8 mouse cellular contexts compared by ENCODE assay signal in genomic region chr2:167931985-167932726, GRCm38 (mm10). TPM values are rescaled to one million over a fixed set of nuclear protein-coding genes. Genes with fewer than 3 reads are reported as not detected.
DNase-seq lines count a peak whose midpoint lies in the region; ATAC-seq and TF ChIP-seq lines count a peak whose summit lies in the region.

Gene Ptpn1, plus strand, starts transcription at chr2:167932057.

- 1% methylated on average over 89 of the region's 99 CpGs for WGBS in kidney, embryonic 14.5 days
- under 1% methylated on average over 98 of the region's 99 CpGs for WGBS in limb, embryonic 15.5 days

- peaks cover 40% of the 10 kb centered on the region for H3K4me1 ChIP-seq in bone marrow macrophage, adult 2 months (ENCODE audit: control insufficient read depth, insufficient read depth, low read length)
- peaks cover 11% of the 10 kb centered on the region for H3K4me1 ChIP-seq in embryonic fibroblast, embryonic 13.5 days (ENCODE audit: control insufficient read depth, insufficient read depth, low read length)
- peaks cover 31% of the 10 kb centered on the region for H3K4me1 ChIP-seq in kidney, embryonic 14.5 days (ENCODE audit: control insufficient read depth, insufficient read depth, low read length)
- peaks cover 21% of the 10 kb centered on the region for H3K4me1 ChIP-seq in limb, embryonic 15.5 days

- 0 out of 2 replicates have a peak, but pooled peaks cover 4% of the 10 kb centered on the region for H3K36me3 ChIP-seq in kidney, embryonic 14.5 days (ENCODE audit: control insufficient read depth, insufficient read depth, low read length)
- H3K36me3 ChIP-seq in limb, embryonic 15.5 days, result no peaks in the 10 kb centered on the region

- peak within 1 kb of the TSS; percentile 66 for H3K27ac ChIP-seq in bone marrow macrophage, adult 2 months (ENCODE audit: insufficient read depth, low read depth, low read length)
- H3K27ac ChIP-seq in embryonic fibroblast, embryonic 13.5 days (ENCODE audit: insufficient read depth, low read length), result peak within 1 kb of the TSS; percentile 84
- peak within 1 kb of the TSS; percentile 66 for H3K27ac ChIP-seq in kidney, embryonic 14.5 days (ENCODE audit: low read depth, low read length)
- H3K27ac ChIP-seq in limb, embryonic 15.5 days, result peak within 1 kb of the TSS; percentile 83

- peak within 1 kb of the TSS; percentile 85 for H3K4me3 ChIP-seq in bone marrow macrophage, adult 2 months (ENCODE audit: insufficient read depth, low read length)
- H3K4me3 ChIP-seq in embryonic fibroblast, embryonic 13.5 days (ENCODE audit: insufficient read depth, low read length), result peak within 1 kb of the TSS; percentile 83
- peak within 1 kb of the TSS; percentile 80 for H3K4me3 ChIP-seq in kidney, embryonic 14.5 days (ENCODE audit: low read length)
- H3K4me3 ChIP-seq in limb, embryonic 15.5 days, result peak within 1 kb of the TSS; percentile 93

- no peak for TF ChIP-seq CTCF in bone marrow macrophage, adult 2 months (IDR thresholded peaks at IDR 0.05; ENCODE audit: low read depth, low read length)
- no peak for TF ChIP-seq CTCF in embryonic fibroblast, embryonic 13.5 days (IDR thresholded peaks at IDR 0.05; ENCODE audit: borderline replicate concordance, insufficient read depth, low read length)

- H3K27me3 ChIP-seq in kidney, embryonic 14.5 days (ENCODE audit: control insufficient read depth, insufficient read depth, low read length), result no peaks in the 10 kb centered on the region
- no peaks in the 10 kb centered on the region for H3K27me3 ChIP-seq in limb, embryonic 15.5 days

- TF ChIP-seq POLR2A in bone marrow macrophage, adult 2 months (IDR thresholded peaks at IDR 0.05; ENCODE audit: borderline replicate concordance, low read depth, low read length), result no peak
- peak; percentile 92 for TF ChIP-seq POLR2A in embryonic fibroblast, embryonic 13.5 days (IDR thresholded peaks at IDR 0.05; ENCODE audit: low read depth, low read length)

- no peaks in the 10 kb centered on the region for H3K9me3 ChIP-seq in kidney, embryonic 14.5 days (ENCODE audit: control insufficient read depth, low read length)
- H3K9me3 ChIP-seq in limb, embryonic 15.5 days, result no peaks in the 10 kb centered on the region

- peak within 1 kb of the TSS; percentile 91 for H3K9ac ChIP-seq in kidney, embryonic 14.5 days (ENCODE audit: low read depth, low read length)
- H3K9ac ChIP-seq in limb, embryonic 15.5 days, result peak within 1 kb of the TSS; percentile 77

- H3K4me2 ChIP-seq in kidney, embryonic 14.5 days (replicated peaks; ENCODE audit: low read depth, low read length), result peak within 1 kb of the TSS; percentile 88
- H3K4me2 ChIP-seq in limb, embryonic 15.5 days, result peak within 1 kb of the TSS; percentile 73

- peak; percentile 93 for ATAC-seq in kidney, embryonic 14.5 days (ENCODE audit: low FRiP score, low TSS enrichment)
- ATAC-seq in limb, embryonic 15.5 days (ENCODE audit: insufficient number of reproducible peaks, low FRiP score, low TSS enrichment, low read depth), result peak; percentile 92

- peak; percentile 97 for DNase-seq in A20 (ENCODE audit: low read depth, low spot score)
- DNase-seq in heart, adult 9 months (ENCODE audit: low spot score in 2 of 2), result peak; percentile 97 to 98
- peak; percentile 97 to 98 for DNase-seq in monocyte, adult 2 months (ENCODE audit: low read depth in 1 of 2, low spot score in 2 of 2)
- DNase-seq in spleen, postnatal 36 days (ENCODE audit: low spot score in 2 of 2), result peak; percentile 99

RNA-seq across cellular contexts. Expression of gene Ptpn1, which starts in this region (rescaled TPM):
- 84.4 and 94.5 TPM in 2 replicates for polyA plus RNA-seq in bone marrow macrophage, adult 2 months (2012; ENCODE audit: insufficient read depth, insufficient read length, missing spikeins)
- polyA plus RNA-seq in embryonic fibroblast, embryonic 13.5 days (2011; ENCODE audit: insufficient read length, low read depth, missing spikeins), result 50.7 and 59.4 TPM in 2 replicates
- polyA plus RNA-seq in kidney, embryonic 14.5 days (2014; fragmentation: Nextera tagmentation; extraction: Ambion mirVana), result 42.6 and 53.4 TPM in 2 replicates
- 50.2 and 55.6 TPM in 2 replicates for polyA plus RNA-seq in limb, embryonic 15.5 days (2015; fragmentation: Nextera tagmentation; extraction: Ambion mirVana)

Comparison
In these comparisons a context has a peak if more than half of its experiments do, and no peak if none do; other contexts are left out.
1. Peak in every context shown above with its lines: DNase-seq, ATAC-seq, H3K4me3 ChIP-seq and H3K27ac ChIP-seq.